Mouse (Mus musculus) cerebellum, adult 11 months (tissue): ENCODE results near the gene Nell2.

Experiments used
- DNase-seq: peaks from one replicate; pipeline ENCODE4 v3.0.0; 2022

The Nell2 gene

DNA sequence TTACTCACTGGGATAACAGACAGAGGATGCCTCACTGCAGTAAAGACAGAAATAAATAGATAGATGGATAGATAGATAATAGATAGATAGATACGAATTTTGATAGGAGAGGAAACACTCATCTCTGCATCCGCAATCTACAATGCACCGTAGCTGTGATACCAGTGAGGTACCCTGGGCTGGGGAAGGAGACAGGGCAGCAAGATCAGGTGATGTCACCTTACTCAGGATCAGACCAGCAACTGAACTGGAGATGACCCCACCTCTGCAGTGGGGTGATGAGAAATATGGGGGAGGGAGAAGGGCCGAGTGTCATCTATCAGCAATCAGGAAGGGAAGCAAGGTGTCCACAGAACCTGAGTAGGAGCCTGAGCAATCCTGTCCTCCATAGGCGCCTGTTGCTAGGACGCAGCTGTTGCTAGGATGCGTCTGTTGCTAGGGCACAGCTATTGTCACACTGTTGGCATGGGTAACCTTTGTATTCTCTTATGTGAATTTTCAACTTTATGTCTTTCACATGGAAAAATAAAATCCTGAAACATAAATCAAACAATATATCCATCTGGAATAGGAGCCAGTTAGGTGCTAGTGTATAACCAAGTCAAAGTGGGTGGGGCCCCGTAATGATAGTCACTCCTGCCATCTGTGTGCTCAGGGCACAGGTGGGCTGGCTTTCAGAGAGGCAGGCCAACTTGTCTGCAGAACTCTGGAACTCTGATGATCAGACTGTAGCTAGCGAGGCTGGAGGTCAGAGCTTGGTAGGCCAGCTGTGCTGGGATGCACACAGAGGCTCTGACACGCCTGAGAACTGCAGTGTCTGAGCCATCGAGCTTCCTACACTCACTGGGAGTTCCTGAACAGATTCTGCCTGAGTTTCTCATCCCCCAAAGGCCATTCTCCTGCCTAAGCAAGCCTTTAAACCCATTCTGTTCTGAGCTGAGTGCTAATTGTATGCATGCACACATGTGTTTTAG lies 193.7 kb downstream of the Nell2 start:
- DNase-seq: no peak

GRCm38 (mm10) chr15:95333229-95333628 lies 195.1 kb downstream of the Nell2 start:
- DNase-seq: no peak

GRCm38 (mm10) chr15:95330926-95331325 lies 197.4 kb downstream of the Nell2 start:
- no peak for DNase-seq

DNA sequence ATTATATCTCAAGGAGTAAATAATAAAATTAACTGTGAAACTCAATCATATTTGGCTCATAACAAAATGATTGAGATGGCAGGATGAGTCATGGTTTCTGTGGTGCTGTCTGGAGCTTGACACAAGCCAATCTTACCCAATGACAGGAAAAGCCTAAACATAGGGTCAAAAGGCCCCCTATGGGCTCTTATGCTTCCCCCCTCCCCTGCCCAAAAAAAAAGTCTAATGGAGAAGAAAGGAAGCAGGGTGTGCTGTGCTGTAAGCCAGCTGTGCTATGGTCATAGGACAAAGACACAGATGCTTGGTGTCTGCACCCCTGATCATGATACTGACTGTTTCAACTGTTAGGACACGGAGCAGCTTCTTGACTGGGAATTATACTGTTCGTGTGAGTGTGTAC lies 205.6 kb downstream of the Nell2 start:
- no peak for DNase-seq

- no peak for DNase-seq
Observed at GRCm38 (mm10) chr15:95316626-95317025, 211.7 kb downstream of the Nell2 start.

DNA sequence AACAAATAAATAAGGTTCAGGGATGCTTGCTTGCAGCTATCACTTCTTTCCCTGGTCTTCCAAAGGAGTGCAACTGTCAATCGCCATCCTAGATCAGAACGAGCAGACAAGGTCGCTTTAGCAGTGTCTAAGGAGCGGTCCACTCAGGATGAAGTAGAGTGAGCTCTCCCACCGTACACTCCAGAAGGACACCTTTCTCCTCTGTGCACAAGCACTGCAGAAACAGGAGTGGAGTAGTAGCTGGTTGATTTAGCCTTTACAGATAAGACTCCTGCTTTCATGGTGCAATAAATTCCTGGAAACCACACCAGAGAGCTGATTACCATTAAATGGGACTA lies 213.6 kb downstream of the Nell2 start:
- DNase-seq: no peak

DNA sequence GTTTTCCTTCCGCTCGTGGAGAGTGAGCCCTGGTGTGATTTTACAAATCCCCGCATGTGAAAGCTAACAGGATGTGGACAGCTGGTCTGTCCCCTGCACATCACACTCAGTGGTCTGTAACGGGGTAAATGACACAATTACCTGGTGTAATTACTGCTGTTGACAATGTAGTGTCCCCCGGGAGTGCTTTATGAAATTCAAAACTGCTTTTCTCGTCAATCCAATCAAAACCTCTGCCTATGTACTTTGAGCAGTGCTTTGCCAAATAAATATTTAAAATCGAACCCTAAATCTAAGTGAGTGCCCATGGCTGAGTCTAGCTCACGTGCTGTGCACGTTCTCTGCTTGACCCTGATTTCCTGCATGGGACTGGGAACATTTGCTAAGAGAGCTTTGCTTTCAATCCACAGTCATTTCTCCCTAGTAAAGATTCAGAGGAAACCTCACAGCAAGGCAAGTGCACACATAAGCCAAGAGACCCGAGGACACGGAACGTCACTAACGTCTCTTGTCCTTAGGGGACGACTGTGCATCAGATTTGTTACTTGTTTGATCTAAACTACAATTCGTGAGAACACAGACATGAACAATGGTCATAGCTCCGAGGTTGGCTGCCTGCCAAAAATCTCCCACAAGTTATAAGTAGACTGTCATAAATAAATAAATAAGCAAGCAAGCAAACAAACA lies 214.1 kb downstream of the Nell2 start:
- DNase-seq: no peak

DNA sequence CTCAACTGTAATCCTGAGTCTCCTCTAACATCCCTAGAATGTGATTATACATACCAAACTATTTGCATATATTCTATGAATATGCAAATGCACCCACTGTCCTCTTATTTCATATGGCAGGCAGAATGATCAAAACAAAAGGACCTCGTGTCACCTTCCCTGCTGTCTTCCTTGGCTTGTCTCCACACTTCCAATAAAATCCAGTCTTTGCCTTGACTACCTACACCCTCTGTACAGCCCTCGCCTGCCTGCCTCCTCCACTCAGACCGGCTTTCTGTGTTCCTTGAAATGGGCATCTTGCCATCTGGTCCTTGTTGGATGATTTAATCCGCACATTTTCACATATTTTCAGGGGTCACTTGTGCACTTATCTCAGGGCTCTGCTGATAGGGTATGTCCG lies 215.1 kb downstream of the Nell2 start:
- peak; percentile 41 for DNase-seq

DNA sequence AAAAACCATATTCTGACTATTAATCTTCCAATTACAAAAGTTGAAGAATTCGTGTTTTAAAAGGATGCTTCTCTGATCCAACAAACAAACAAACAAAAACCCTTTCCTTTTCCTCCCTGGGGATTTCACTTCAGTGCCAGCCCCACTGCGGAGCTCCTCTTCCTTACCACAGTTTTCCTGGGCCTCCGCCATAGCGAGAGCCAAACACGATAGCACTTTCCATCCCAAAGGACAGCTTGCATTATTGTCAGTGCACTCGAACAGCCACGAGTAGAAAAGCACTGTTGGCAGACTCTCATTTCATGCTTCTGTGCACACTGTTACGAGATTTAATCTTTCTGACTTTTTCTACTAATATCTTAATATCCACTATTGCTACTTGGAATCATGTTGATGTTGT lies 224.3 kb downstream of the Nell2 start:
- peak; percentile 50 for DNase-seq

GRCm38 (mm10) chr15:95296561-95296960 lies 231.8 kb downstream of the Nell2 start:
- no peak for DNase-seq

DNA sequence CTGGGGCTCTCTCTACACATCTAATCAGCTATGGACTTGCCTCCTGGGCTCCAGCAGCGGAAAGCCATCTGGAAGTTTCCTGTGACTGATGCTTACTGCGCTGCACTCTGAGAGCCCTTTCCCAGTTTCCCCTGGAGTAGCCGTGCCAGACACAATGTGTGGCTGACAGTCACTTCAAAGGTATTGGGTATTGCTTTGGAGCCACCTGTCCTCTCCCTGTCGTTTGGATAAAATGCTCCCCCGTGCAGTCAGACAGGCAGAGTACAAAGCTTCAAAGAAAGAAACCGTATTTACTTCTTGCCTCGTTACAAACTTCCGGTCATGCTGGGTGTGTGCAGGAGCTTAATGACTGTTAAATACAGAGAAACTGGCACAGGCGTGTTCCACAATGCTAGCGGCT lies 239.3 kb downstream of the Nell2 start:
- DNase-seq: no peak

GRCm38 (mm10) chr15:95285199-95285598 lies 243.2 kb downstream of the Nell2 start:
- DNase-seq: no peak

GRCm38 (mm10) chr15:95280986-95281385 lies 247.4 kb downstream of the Nell2 start:
- DNase-seq: no peak

GRCm38 (mm10) chr15:95278001-95278400 lies 250.4 kb downstream of the Nell2 start:
- no peak for DNase-seq

DNA sequence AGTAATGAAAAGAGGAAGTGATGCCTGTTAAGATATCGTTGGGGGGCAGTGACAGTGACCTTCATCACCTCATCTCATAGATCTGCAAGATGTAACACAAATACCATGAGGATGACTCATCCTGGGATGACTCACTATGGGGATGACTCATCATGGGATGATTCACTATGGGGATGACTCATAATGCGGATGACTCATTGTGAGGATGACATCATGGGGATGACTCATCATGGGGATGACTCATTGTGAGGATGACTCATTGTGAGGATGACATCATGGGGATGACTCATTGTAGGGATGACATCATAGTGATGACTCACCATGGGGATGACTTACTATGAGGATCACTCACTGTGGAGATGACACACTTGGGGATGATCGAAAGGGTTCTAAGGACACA lies 251.8 kb downstream of the Nell2 start:
- DNase-seq: no peak

GRCm38 (mm10) chr15:95275553-95275952 lies 252.8 kb downstream of the Nell2 start:
- no peak for DNase-seq

DNA sequence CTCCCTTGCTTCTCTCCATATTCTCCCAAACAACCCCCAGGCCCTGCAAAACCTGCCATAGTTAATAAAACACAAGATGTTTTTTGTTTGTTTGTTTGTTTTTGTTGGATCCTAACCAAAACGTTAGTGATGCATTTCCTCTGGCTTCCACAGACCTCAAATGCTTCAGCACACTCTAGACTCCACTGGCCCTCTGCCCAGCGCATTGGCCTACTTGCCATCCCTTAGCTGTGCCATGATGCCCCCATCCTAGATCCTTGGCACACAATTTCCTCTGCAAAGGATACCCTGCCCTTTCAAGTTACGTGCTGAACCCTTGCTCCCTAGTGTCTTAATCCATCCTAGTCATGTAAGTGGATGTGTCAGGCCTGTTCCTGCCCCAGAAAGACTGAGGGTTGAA lies 255.1 kb downstream of the Nell2 start:
- DNase-seq: no peak

- DNase-seq: no peak
Observed at GRCm38 (mm10) chr15:95272167-95272566, 256.2 kb downstream of the Nell2 start.

DNA sequence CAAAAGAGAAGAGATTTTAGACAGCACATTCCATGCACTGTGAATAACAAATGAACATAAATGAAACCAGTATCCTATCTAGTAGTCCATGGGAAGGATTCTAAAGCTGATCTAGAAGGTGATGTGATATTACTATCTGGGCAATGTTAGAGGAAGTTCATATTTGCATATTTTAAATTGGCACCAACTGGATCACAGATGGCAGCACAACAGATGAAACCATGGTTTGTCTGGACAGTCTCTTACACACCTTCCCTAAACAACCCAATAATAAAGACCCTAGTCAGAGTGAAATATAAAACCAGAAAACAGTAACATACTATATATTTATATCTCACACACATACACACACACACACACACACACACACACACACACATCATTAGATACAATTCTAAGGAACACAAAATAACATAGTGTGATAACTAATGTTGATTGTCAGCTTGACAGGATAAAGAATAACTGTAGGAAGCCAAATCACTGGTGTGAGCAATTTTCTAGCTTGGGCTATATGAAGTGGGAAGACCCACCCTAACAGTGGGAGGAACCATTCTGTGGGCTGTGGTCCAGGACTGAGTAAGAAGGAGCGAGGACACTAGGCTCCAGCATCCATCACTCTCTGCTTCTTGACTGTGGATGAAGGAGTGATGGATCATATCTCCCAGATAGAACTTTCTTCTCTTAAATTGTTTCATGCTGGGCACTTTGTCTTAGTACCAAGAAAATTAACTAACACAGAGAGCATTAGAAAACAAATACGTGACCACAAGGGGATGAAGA lies 268.5 kb downstream of the Nell2 start:
- DNase-seq: no peak

GRCm38 (mm10) chr15:95257131-95257530 lies 271.2 kb downstream of the Nell2 start:
- no peak for DNase-seq

DNA sequence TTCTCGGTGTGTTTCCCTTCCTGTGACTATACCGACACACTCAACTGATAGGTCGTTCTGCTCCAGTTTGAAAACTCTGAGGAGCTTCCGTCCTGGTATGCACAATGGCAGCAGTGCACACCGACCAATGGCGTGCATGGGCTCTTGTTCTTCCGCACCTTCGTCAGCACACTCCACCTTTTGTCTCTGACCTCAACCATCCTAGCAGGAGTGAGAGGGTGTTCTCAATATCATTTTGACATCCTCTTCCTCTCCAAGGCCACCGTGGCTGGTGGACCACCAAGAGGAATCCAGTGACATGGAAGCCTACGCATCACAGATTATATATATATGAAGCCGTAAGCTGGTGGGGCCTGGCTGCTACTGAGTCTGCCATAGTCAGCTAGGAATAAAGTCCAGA lies 282.8 kb downstream of the Nell2 start:
- no peak for DNase-seq

- DNase-seq: no peak
Observed at GRCm38 (mm10) chr15:95243876-95244275, 284.5 kb downstream of the Nell2 start.

- DNase-seq: no peak
Observed at GRCm38 (mm10) chr15:95241161-95241560, 287.2 kb downstream of the Nell2 start.

- DNase-seq: peak; percentile 20
Observed at GRCm38 (mm10) chr15:95237021-95237420, 291.3 kb downstream of the Nell2 start.
